Mouse (Mus musculus): Measurements from ENCODE around the gene Pla2g10.
"Not testable (repeated sequence)": the region's sequence is repeated elsewhere in the genome, so short reads cannot be mapped to it uniquely, and the experiment has no call there.

Pla2g10 gene

DNA sequence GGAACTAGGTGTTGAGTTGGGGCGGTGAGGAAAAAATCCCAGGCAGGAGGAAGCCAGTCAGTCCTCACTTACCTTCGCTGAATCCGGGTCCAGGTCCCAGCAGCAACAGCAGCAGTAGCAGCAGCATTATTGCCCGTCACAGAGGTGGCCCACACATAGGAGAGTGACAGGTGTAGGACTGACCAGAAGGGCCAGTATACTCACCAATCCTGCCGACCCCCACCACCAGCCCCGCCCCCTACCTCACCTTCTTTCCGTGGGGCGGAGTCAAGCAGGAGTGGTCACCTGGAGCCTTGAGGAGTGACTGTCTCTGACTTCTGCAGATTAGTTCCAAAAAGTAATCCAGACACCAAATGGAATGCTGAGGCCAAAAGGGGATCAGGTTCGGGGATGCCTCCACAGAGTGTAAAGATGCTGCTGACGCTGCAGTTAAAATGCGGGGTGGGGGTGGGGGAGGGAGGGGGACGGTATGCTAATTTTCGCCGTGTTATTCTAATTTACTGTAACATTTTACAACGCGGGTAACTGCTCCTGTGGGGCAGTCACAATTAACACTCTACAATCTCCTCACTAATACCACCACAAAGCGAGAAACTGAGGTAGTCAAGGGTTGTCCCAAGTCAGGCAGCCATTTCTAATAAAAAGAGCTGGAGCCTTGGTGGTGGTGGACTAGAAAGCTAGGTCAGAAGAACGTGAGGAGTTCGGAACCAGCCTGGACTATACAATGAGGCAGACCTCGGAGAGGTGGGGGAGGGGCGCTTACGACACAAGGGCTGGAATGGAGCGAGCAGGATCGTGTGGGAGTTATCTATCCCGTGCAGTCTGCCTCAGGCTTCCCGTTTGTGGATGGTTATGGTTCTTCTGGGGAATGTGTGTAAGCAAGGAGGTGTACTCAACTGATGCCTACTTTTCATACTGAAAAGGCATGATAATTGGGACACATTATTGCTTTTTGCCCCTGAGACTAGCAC is at the start of gene Pla2g10:
Gene Pla2g10 (minus strand): TSS at position 699 of the 971 bp plus-strand sequence.
- DNase-seq (ENCODE audit: low spot score): peak; percentile 32

DNA sequence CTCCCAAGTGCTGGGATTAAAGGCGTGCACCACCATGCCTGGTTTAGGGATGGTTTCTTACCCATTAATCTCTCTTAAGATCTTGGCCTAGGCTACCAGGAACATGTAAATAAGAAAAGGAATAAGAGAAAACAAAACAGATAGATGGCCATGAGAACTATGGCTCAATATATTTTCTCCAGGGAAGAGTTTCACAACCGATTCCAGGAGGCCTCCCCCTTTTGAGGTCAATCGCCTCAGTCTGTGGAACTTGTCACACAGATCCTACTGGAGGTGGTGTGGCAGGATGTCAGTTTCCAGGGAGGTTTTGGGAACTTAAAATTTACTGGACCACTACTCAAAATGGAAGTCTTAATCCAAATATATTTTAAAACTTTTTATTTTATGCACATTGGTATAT is 43.9 kb upstream of the Pla2g10 start:
- not testable (repeated sequence) for DNase-seq (ENCODE audit: low spot score)

DNA sequence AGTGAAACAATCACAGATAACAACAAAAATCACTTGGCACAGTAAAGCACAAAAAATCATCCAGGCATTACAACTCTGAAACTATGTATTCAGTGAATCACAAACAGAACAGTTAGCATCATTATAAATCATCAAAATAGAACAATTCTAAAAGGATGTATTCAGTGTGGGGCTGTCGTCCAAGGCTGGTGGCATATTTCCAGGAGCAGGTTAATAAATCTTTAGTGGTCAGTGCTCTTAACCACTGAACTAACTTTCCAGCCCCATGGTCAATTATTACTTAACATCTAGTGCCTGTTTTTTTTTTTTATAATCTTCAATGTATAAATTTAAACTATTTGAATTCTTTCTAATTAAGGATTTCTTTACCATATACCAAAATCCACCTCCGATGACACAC is 43.2 kb upstream of the Pla2g10 start:
- not testable (repeated sequence) for DNase-seq (ENCODE audit: low spot score)

DNA sequence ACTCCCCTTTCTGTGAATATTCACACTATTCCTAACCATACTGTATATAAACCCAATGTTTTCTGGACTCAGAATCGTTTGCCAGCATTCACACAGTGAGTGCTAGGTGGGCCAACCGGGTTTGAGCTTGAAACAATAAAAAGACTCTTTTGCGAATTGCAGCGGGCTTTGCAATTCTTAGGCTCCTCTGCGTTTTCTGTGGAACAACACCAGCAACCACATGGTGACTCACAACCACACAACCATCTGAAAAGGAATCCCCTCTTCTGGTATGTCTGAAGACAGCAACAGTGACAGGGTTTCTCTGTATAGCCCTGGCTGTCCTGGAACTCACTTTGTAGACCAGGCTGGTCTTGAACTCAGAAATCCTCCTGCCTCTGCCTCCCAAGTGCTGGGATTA is 41.3 kb upstream of the Pla2g10 start:
- DNase-seq (ENCODE audit: low spot score): not testable (repeated sequence)

DNA sequence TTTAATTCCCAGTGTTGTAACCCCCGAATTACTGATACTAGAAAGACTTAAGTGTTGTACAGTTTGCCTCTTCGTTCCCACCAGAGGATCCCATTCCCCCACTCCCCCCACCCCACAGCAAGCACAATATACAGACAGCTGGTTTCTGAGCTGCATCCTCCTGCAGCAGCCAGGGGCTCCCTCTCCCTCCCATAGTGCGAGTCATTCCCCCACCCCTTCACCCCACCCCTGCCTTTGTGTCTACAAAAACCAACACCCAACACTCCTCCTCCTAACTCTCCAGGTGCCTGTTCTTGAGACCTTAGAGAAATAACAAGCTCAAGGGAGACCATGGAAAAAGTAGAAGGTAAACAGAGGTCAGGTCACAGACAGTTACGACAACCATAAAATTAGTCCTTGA is 40.8 kb upstream of the Pla2g10 start:
- not testable (repeated sequence) for DNase-seq (ENCODE audit: low spot score)

DNA sequence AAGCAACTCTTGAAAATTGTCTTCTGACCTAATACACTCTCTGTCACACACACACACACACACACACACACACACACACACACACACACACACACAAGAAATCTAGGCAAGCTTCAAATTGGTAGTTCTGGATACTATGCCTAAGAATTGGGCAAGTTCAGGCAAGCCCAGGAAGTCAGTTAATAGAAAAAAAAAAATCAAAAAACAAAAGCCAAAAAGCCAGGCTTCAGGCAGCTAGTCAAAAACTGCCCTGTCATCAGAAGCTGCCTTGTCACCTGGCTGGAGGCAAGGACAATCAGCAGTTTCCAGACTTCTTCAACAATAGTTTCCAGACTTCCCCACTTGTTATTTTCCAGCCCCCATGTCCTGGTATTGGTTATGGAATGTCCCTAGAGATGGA is 35.6 kb upstream of the Pla2g10 start:
- no peak for DNase-seq (ENCODE audit: low spot score)

DNA sequence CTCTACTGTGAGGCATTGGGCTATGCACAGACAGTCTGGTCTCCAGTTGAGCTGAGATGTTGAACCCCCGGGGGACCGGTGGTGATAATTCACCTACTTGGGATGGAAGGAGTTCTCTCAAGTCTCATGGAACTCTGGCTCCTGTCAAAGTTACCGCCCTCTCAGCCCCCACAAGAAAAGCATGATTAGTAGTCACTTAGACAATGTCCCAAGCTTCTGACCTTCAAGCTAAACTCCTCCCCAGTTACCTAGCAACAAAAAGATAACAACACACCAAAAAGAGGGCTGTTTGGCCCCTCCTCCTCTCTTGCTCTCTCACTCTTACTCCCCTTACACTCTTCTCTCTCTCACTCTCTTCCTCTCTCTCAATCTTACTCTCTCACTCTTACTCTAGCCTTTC is 33.7 kb upstream of the Pla2g10 start:
- DNase-seq (ENCODE audit: low spot score): no peak

DNA sequence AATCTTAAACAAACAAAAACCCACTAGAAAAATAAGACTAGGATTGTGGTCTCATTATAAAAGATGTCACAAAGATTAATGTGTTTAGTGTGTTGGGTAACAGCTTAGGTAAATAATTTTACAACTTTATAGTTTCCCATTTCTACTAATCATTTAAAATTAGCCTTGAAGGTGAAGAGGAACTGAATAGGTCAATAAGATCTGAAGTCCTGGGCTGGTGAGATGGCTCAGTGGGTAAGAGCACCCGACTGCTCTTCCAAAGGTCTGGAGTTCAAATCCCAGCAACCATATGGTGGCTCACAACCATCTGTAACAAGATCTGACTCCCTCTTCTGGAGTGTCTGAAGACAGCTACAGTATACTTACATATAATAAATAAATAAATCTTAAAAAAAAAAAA is 32.0 kb upstream of the Pla2g10 start:
- not testable (repeated sequence) for DNase-seq (ENCODE audit: low spot score)

DNA sequence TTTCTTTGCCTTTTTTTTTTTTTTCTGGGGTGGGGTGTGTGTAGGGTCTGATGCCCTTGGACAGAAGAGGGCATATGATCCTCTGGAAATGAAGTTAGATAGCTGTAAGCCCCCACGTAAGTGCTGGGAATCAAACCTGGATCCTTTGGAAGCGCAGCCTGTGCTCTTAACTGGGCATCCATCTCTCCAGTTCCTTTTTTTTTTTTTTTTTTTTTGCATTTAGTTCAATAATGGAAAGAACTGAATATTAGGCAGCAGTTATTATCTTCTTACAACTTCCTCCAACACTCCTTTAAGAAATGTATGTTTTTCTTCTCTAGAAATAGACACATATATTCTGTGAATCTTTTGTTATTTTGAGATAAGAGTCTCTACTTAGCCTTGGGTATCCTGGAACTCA is 27.0 kb upstream of the Pla2g10 start:
- DNase-seq (ENCODE audit: low spot score): no peak

DNA sequence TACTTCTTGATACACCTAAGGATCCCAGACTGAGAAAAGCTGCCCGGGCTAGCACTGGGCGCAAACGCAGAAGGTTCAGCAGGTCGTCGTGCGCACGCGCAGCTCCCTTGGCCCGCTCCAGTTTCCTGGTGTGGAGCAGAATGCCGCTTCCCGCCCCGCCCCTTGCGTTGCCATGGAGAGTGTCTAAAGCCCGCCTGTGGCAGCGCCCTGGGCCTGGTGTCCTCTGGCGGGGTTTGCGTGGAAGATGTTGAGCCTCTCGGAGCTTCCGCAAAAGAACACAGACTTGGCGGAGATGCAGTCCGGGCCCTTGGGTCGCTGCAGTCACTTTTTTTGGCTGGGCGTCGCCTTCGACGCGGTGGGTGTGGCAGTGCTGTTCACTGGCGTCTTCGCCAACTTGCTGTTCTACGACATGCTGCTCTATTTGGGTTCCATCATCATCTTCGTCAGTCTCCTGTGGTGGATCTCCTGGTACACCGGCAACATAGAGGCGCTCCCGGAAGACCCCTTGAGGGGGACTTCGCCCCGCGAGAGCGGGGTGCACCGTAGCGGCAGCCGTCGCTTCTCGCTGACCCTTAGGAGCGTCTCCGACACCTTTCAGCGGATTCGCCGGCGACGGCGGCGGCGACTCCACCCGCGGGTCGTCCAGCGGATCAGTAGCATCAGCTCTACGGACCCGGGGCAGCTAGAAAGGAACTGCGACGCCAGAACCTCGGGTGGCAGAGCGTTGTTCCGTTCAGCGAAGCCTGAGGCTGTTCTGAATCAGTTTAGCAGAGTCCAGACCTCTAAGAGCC is 23.8 kb upstream of the Pla2g10 start:
- peak; percentile 94 for DNase-seq (ENCODE audit: low spot score)

DNA sequence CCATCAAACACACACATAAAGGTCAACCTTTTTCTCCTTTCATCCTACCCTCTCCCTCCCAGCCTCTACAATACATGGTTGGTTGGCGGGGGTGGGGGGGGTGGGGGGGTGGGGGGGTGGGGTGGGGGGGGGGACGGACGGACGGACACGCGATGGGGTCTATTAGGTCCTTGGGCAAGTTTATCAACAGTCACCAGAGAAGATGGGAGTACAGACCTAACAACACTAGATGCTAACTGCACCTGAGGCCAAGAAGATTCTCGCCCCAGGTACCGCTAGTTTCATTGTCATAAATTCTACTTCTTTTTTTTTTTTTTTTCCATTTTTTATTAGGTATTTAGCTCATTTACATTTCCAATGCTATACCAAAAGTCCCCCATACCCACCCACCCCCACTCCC is 23.2 kb upstream of the Pla2g10 start:
- no peak for DNase-seq (ENCODE audit: low spot score)

DNA sequence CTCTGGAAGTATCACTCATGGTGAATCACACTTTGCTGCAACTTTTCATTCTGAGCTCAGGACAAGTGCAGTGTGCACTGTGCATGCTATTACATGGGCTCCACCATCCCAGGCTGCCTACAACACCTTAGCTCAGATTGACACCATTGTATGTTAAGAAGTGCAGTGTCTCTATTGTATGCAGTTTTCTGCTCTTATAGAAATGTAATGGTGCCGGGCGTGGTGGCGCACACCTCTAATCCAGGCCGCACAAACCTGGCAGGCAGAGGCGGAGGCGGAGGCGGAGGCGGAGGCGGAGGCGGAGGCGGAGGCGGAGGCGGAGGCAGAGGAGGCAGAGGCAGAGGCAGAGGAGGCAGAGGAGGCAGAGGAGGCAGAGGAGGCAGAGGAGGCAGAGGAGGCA is 19.8 kb upstream of the Pla2g10 start:
- no peak for DNase-seq (ENCODE audit: low spot score)

DNA sequence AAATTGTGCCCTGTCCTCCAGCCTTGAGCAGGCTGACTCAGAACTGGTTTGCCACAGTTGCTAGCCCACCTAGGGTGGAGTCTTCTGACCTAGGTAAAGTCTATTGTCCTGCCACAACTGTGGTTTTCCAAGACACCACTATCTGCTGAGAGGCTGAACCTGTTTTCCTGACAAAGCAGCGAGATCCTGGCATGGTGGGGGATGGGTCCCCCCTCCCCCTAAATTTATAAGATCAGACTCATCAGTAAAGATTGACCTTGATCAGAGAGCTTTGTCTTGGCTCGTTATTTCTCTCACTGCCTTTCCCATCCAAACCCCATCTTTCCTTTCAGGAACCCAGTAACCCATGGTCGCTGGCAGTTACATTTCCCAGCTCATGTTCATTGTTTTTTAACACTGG is 19.2 kb upstream of the Pla2g10 start:
- no peak for DNase-seq (ENCODE audit: low spot score)

DNA sequence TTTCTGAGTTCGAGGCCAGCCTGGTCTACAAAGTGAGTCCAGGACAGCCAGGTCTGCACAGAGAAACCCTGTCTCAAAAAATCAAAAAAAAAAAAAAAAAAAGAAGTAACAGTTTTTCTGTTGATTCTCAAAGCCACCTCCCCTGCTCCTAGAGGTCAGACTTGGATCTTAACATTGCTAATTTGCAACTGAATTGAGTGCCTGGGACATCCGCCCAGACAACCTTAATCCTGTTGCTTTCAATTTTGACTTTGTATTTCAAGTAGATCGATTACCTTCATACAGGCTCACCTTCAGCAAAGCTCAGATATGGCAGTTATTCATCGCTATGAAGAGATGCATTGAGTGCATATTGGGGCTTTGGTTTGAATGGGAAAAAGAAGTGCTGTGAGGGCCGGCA is 18.5 kb upstream of the Pla2g10 start:
- DNase-seq (ENCODE audit: low spot score): no peak

DNA sequence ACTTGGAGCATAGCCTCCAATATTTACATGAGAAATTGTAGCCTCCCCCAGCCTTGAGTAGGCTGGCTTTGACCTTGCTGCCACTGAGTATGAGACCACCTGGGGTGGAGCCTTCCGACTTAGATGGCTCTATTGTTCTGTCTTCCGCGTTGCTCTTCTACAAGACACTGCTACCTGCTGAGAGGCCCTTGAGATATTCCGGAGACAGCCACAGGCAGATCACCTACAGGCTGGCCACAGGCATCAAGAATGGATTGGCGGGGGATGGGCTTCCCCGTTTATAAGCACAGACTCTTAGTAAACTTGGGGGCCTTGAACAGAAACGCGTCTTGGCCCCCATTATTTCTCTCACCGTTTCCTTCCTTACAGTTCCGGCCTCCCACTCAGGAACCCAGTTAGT is 18.0 kb upstream of the Pla2g10 start:
- not testable (repeated sequence) for DNase-seq (ENCODE audit: low spot score)

DNA sequence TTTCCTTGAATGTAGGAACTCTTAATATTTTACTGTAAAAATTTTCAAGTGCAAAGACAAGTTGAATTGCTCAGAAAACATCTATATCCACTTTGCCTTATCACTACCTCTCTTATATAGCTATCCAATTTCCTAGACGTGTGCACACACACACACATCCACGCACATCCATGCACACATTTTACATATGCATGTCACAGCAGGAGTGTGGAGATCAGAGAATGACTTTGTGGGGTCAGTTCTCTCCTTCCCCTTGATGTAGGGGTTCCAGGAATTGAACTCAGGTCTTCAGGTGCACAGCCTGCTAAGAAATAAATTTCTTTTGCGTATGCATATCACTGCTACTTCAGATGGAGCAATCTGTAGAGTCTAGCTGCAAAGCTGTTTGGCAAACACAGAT is 17.3 kb upstream of the Pla2g10 start:
- no peak for DNase-seq (ENCODE audit: low spot score)

DNA sequence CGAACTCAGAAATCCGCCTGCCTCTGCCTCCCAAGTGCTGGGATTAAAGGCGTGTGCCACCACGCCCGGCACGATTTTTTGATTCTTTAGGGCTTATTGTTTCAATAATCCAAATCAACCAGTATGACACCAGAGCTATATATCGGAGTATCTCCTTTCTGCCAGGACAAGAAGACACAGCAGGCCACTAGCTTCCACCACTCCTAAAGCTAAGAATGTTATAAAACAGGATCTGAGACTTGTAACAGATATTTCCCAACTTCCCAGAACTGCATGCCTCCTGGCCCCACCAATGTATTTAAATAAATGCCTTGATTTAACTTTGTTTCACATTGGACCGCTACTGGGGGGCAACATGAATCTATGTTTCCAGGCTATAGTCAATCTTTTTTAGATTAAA is 16.9 kb upstream of the Pla2g10 start:
- DNase-seq (ENCODE audit: low spot score): no peak

DNA sequence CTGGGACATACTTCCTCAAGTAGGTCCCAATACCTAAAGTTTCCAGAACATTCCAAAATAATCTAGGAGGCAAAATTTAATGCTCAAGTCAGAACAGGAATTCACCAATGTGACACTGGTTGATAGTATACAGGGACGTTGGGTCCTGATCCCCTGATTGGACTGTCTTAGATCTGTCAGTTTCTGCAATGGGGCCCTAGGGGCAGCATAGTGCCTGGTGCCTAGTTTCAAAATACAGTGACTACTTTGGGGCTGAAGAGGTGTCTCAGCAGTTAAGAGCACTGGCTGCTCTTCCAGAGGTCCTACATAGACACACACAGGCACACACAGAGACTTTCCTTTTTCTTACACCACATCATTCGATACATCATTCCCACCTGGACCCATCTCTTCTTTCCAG is 10.1 kb upstream of the Pla2g10 start:
- DNase-seq (ENCODE audit: low spot score): no peak

DNA sequence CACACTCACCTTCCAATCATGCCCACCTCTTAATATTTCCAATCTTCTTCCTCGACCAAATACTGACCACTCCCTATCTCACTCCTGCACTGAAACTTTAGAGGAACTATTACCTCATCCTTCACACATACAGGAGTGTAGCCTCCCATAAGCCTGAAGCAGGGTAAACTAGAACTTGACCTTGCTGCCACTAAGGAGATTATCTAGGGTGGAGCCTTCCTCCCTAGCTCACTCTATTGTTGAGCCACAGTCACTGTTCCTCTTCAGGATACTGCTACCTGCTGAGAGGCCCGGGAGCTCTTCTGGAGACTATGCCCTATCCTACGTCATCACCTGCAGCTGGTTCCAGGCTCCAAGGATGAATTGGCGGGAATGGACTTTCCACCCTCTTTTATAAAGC is 8.3 kb upstream of the Pla2g10 start:
- not testable (repeated sequence) for DNase-seq (ENCODE audit: low spot score)

DNA sequence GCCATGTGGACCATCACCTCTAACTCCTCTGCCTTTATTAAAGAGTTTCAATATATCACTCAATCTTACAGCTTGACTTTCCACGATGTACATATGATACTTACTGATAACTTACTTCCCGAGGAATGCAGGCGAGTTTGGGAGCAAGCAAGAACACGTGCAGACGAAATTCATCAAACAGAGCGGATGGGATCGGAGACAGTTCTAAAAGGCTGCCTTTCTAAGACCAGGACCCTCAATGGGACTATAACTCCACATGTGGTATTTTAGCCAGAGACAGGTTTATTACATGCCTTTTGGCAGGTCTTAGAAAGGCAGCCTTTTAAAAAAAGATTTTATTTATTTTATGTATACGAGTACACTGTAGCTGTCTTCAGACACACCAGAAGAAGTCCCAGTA is 5.2 kb upstream of the Pla2g10 start:
- no peak for DNase-seq (ENCODE audit: low spot score)

DNA sequence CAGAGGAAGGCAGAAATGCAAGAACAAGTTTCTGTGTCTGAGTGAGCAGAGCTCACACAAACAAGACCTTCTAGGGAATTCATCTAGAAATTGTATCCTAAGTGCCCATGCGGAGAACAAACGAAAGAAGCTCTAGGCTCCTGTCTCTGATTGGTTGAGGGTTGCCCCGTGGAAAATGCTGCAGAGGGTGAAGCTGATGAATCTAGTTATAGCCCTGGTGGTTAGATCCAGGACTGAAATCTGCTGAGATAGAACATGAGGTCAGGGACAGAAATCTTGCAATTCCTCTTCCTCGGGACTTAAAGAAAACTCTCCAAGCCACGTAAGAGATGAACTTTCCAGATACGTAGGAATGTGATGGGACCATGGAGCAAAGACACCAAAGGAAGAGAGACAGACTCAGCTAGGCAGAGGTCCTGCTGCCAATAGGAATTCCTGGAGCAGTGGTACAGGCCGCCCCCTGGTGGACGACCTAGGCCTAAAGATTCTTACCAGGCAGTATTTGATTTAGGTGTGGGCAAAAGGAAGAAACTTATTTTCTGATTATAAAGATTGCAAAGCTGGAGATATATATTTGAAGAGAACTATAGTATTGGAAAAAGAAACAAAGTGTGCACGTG is 2.8 kb upstream of the Pla2g10 start:
- DNase-seq (ENCODE audit: low spot score): peak; percentile 46

DNA sequence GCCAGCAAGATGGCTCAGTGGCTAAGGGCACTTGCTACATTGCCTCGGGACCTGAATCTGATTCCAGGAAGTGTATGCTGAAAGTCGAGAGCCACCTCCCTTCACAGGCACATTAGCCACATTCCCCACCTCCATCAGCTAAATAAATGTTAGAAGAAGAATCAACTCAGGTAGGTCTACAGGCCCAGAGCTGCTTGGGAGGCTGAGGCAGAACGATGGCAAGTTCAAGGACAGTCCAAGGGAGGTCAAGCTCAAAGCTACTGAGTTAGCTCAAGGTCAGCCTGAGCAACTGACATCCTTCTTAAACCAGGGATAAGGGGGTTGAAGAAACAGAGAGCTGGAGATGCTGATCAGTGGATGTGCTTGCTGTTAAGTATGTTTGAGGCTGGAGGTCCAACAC is 2.0 kb upstream of the Pla2g10 start:
- DNase-seq (ENCODE audit: low spot score): no peak

DNA sequence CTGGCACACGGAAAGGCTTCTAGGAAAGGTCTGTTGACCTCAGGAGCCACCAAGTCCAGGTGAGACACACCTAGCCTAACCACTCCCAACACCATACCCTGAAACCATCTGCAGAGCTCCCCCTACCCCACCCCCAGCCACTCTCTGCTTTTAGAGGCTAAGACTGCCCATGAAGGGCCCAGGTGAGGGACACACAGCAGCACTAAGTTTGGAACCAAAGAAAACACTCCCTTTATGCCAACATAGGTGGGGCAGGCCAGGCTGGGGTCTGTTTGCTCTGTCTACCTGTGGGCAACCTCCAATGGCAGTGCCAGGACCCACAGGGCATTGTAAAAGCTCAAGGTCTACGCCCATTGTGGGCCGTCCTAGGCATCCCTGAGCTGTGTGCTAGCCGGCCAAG is 1.4 kb downstream of the Pla2g10 start:
- no peak for DNase-seq (ENCODE audit: low spot score)

All from testis, postnatal 14 days (tissue).